Mouse (Mus musculus) CD4-positive, CD25-positive, alpha-beta regulatory T cell, adult 2 months (primary cell): Measurements from ENCODE around the gene Mrps33.

Experiments used
- DNase-seq: peaks from one replicate; pipeline ENCODE4 v3.0.0-alpha.2; 2012; ENCODE audit warnings: low read depth, low spot score

Mrps33 gene

GRCm38 (mm10) chr6:39780857-39781666 is 29.7 kb downstream of the Mrps33 start:
- peak; percentile 22 for DNase-seq

- no peak for DNase-seq
These were observed 32.3 kb downstream of the Mrps33 start for GRCm38 (mm10) chr6:39778506-39778905.

- DNase-seq: no peak
These were observed 34.5 kb downstream of the Mrps33 start for GRCm38 (mm10) chr6:39776275-39776674.

- no peak for DNase-seq
These were observed 35.8 kb downstream of the Mrps33 start for GRCm38 (mm10) chr6:39775029-39775428.

GRCm38 (mm10) chr6:39757229-39757628 is 53.6 kb downstream of the Mrps33 start:
- no peak for DNase-seq
